Mouse (Mus musculus): ENCODE results near the gene Pim1.
A peak's percentile ranks its signal among the peaks of the same experiment; 100 is the strongest.
"Not testable (repeated sequence)": the region's sequence is repeated elsewhere in the genome, so short reads cannot be mapped to it uniquely, and the experiment has no call there.

The Pim1 gene

DNA sequence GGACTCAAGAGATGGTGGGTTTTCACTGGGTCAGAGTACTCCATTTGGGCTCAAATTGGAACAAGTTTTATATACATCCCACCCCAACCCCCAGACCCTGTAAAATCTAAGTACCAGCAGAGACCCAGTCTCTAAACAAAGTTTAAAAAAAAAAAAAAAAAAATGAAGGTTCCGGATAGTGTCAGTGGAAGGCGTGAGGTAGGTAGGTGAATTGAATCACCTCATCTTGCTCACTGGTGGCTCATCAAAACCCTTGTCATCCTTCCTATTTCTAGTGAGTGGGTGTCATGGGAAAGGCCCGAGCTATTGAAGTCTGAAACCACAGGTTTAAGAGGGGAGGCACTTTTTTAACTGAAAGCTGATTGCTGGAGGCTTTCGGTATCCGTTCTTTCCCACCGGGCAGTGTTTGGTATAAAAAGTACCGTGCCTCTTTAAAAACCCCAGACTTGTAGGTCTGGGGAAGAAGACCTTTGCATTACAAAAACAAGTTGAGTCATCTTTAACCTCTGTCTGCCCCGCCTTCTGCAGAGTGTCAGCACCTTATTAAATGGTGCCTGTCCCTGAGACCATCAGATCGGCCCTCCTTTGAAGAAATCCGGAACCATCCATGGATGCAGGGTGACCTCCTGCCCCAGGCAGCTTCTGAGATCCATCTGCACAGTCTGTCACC, 3.6 kb downstream of the Pim1 start:
- DNase-seq (ENCODE audit: low read depth, low spot score), result peak; percentile 79

DNA sequence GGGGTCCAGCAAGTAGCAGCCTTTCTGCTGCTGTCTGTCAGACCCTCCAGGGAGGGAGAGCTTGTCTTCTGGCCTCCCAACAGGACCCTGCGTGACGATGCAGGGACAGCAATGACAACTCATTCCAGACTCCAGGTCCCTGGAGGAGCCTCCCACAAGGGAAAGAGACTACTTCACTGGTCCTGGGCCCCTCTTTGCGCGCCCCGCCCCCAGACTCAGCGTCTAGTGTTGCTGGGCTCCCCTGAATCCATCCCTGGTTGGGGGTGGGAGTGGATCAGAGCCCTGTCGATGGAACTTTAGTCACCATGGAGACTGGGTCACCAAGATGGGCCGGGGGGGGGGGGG, 4.2 kb downstream of the Pim1 start:
- DNase-seq (ENCODE audit: low read depth, low spot score), result peak; percentile 57

DNA sequence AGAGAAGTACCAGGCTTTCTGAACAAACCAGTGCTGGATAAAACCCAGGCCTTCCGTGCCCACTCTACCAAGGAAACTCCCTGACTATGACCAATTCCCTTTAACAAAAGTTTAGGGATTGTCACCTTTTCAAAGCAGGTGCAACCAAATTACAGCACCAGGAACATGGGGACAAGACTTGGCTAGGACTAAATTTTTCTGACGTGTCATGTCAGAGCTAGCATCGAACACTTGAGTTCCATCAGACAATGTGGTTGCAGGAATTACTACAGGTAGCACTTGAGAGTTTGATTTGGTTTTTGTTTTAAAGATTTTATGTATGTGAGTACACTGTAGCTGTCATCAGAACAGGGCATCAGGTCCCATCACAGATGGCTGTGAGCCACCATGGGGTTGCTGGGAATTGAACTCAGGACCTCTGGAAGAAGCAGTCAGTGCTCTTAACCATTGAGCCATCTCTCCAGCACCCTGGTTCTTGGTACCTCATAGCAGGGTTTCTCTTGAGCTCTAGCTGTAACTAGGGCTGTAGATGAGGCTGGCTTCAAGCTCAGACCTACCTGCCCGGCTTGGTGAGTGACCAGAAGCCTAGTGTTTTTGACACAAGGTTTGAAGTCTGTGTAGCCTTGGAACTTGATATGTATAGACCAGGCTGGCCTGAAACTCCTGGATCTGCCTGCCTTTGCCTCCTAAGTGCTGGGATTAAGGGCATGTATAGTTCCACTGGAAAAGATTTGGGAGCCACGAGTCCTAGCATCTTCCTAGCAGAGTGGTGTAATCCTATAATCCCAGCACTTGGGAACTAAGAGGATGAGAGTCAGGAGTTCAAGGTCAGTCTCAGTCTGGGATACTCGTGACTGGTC, 5.9 kb downstream of the Pim1 start:
- DNase-seq (ENCODE audit: low read depth, low spot score), result no peak

DNA sequence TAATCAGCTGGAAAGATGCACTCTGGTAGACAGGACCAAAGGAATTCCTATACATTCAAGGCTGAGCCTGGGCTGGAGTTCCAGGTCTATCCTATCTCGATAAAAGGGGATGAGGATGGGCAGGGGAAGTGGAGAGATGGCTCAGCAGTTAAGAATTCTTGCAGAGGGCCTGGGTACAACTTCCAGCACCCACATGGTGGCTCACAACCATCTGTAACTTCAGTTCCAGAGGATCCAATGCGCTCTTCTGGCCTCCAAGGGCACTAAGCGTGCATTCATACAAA, 6.5 kb downstream of the Pim1 start:
- no peak for DNase-seq (ENCODE audit: low read depth, low spot score)

DNA sequence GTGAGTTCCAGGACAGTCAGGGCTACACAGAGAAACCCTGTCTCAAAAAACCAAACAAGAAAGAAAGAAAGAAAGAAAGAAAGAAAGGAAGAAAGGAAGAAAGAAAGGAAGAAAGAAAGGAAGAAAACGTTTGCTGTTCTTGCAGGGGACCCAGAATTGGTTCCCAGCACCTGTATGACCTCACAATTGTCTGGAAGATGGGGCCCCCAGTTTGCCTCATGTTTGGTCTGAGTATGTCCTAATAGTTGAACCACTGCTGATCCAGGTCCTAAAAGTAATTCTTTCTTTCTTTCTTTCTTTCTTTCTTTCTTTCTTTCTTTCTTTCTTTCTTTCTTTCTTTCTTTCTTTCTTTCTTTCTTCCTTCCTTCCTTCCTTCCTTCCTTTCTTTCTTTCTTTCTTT, 6.9 kb downstream of the Pim1 start:
- not testable (repeated sequence) for DNase-seq (ENCODE audit: low read depth, low spot score)

DNA sequence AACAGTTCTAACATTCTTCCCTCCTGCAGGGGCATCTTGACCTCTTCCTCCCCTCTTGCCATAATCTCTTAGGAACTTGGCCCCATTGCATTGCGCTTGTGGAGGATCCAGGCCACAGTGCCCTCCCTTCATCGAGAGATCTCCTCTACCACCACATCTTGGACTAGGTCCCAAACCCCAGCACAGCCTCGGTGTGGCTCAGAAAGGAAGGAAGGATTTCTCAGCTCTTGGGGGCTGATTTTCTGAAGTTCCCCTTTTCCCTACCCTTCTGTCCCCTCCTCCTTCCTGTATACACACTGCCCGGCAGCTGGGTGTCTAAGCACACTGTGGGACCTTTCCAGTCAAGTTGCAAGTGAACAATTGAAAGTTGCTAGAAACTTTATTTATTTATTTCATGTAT, 7.5 kb downstream of the Pim1 start:
- DNase-seq (ENCODE audit: low read depth, low spot score), result no peak

DNA sequence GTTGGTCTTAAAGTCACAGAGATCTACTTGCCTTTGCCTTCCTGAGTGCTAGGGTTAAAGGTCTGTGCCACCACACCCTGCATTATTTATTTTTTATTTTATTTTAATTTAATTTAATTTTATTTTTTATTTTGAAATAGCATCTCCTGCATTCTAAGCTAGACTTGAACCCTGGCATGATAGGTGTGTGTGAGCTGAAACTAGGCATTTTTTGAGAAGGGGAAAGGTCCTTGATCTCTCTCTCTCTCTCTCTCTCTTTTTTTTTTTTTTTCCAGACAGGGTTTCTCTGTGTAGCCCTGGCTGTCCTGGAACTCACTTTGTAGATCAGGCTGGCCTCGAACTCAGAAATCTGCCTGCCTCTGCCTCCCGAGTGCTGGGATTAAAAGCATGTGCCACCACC, 8.4 kb downstream of the Pim1 start:
- DNase-seq (ENCODE audit: low read depth, low spot score), result not testable (repeated sequence)

DNA sequence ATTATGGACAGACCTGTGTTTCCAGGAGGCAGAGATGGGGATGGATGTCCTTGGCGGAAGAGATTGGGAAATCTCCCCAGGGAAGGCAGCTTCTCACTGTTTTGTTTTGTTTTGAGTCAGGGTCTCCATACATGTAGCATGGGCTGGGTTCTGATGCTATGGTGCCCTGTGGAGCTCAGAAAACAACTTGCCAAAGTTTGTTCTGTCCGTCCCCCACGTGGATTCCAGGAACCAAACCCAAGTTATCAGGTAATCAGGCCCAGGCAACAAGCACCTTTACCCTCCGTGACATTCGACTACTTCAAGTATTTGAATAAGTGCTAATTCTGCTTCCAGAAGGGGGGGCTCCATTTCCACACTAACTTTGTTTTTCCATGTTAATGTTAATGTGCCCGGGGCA, 9.0 kb downstream of the Pim1 start:
- no peak for DNase-seq (ENCODE audit: low read depth, low spot score)

DNA sequence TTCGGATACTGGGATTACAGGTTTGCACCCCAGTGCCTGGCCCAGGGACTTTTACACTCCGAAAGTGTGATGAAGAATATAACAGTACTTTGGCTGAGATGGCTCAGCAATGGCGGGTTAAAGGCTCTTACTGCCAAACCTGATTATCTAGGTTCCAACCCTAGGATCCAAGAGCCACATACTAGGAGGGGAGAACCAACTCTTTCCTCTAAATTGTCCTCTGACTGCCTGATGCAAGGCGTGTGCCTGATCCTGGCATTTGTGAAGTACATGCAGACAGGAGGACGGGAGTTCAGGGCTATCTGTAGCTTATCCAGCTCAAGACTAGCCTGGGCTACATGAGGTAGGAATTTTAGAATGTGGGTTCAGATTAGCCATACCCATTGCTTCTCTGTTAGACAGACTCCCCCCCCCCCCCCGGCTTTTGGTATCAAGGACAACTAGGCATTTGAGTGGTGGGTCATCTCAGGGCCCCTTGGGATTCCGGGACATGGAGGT, 9.7 kb downstream of the Pim1 start:
- DNase-seq (ENCODE audit: low read depth, low spot score), result no peak

DNA sequence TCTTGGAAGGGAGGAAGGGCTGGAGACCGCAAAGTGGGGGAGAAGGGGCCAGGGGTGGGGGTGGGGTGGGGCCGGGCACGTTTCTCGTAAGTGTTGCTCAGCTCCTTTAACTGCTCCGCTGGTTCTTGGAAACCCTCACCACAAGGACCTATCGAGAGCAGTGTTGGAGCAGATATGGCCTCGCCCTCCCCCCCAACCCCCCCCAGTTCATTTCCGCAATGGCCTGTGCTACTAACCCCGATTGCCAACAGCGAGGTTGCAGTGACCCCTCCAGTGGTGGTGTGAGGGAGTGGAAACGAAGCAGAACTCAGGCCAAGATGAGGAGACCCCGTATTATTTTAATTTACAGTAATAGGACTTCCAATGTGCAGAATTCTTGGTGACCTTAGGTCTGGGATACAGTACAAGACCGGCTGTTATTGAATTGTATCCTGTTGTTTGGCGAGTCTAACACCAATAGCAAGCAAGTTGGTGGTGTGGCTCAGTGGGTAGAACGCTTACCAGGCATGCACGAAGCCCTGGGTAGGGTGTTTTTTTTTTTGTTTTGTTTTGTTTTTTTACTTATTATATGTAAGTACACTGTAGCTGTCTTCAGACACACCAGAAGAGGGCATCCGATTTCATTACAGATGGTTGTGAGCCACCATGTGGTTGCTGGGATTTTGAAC, 10.4 kb downstream of the Pim1 start:
- no peak for DNase-seq (ENCODE audit: low read depth, low spot score)

DNA sequence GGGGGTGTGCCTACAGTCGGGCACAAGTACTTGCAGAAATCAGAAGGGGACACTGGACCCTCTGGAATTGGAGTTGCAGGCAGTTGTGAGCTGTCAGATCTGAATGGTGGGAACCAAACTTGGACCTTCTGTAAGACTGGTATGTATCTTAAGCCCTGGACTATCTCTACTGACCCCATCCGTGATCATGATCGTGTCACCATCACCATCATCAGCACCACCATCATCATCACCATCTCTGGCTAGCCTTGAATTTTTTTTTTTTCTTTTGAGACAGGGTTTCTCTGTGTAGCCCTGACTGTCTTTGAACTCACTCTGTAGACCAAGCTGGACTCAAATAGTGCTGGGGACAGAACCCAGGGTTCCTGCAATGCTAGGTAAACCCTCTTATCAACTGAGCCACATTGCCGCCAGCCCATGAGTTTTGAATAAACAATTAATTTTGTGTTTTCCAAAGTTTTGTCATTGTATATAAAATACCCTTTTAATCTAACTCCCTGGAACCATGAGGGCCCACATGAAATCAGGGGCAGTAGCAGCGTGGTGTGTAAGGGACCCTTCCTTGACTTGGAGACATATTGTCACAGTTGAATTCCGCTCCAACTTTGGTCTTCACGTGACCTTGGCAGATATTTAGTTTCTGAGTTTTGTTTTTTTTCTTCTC, 11.6 kb downstream of the Pim1 start:
- no peak for DNase-seq (ENCODE audit: low read depth, low spot score)

DNA sequence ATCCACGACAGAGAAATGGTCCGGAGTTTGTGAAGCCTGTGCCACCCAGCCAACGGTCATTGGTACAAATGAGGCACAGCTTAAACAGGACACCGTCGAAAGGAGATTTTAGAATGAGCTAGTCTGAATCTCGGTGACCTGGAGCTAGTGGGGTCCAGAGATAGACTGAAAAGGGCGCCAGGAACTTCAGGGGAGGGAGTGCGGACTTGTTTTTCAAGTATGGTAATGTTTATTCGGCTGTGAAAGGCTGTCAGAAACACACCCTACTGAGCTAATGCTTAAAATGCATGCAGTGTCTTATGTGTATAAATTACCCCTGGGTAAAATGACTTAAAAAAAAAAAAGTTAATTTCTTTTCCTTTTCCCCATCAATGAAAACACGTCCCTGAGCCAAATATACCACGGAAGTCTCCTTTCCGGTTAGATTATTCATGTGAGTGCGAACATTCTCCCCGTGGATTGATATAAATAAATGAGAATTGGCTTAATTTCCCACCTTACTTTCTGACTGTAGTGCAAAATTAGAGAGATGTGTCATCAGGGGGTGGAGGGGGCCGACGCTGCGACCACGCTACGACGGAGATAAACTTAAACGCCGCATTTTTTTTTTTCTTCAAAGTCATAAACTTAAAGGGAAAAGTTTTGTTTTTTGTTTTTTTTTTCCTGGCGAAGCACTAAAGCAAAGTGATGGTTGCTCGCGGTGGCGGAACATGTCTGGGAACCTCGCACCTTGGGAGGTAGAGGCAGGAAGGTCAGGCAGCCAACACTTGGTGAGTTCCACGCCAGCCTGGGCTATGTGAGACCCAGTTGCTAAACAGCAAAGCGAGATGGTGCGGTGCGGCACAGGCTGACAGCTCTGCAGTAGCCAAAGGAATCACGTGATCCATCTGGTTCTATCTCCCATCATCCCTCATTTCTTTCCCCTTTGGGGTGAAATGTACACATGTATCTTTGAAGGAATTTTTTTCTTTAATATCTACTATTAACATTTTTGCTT, 12.4 kb downstream of the Pim1 start:
- no peak for DNase-seq (ENCODE audit: low read depth, low spot score)

DNA sequence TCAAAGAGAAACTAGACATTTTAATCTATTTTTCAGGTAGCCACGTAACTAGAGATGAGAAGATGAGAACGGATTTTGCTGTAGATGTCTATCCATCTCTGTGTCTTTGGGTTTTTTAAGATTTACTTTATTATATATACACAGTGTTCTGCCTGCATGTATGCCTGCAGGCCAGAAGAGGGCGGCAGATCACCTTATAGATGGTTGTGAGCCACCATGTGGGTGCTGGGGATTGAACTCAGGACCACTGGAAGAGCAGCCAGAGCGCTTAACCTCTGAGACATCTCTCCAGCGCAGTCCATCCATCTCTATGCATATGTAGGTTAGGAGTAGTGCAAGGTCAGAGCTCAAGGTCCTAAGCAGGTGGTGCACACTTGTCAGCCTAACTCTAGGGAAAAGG, 13.1 kb downstream of the Pim1 start:
- peak; percentile 69 for DNase-seq (ENCODE audit: low read depth, low spot score)

DNA sequence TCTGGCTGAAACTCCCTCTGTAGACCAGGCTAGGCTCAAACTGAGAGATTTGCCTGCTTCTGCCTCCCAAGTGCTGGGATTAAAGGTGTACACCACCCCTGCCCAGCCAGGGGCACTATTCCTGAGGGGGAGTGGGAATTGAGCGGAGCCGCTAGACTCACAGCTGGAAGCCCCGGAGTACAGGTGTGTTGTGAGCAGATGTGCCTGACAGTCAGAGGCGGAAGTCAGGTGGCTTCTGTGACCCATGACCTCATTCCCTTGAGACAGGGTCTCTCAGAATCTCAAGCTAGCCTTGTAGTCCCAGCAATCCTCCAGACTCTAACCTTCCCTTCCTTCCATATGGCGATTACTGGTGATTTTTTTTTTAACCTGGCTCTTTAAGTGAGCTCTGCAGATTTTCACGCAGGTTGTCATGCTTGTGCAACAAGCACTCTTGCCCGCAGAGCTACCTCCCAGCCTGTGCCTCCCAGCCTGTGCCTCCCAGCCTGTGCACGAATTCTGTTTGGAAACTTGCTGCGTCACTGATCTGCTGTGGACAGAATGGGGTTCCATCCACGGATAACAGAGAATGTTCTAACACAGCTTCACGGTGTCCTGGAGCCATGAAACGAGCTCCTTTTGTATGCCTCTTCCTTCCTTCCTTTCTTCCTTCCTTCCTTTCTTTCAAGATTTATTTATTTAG, 18.5 kb downstream of the Pim1 start:
- peak; percentile 56 for DNase-seq (ENCODE audit: low read depth, low spot score)

DNA sequence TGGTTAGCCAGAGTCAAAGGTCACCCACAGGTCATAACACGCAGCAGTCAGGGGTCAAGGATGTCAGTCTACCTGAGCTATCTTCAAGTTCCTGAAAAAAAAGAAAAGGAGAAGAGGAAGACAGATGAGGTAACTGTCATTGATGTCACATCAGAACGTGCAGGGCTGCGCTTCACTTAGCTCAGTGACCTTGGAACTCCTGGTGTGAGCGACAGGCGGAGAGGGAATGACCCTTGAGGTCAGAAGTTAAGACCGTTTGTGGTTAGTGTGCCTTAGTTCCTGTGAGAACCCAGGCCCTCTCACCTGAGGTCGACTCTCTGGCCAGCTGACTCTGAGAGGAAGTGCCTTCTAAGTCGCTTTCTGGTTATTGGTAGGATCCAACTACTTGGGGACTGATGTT, 20.1 kb downstream of the Pim1 start:
- DNase-seq (ENCODE audit: low read depth, low spot score), result no peak

DNA sequence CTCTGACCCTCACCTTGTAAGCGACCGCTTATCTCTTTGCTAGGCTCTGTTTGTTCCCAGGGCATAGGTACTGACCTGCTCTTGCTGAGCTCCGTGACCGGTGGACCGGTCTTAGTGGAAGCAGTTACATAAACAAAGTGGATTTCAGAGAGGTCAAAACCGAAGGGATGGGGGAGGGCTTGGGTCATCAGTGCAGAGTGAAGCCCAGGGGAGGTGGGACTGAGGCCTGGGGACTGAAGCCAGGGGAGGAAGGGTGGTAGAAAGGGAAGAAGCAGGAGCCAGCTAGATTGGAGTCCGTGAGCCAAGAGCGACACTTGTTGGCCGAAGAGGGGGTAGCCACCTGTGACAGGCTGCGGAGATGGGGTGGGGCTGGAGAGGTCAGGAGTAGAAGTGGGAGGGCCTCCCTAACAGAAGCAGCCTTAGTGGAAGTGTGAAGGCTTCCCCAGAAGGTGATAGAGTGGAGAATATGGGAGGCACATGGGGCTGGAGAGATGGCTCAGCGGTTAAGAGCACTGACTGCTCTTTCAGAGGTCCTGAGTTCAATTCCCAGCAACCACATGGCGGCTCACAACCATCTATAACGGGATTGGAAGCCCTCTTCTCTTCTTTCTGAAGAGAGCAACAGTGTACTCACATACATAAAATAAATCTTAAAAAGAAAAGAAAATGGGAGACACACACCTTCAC, 22.6 kb downstream of the Pim1 start:
- peak; percentile 83 for DNase-seq (ENCODE audit: low read depth, low spot score)

DNA sequence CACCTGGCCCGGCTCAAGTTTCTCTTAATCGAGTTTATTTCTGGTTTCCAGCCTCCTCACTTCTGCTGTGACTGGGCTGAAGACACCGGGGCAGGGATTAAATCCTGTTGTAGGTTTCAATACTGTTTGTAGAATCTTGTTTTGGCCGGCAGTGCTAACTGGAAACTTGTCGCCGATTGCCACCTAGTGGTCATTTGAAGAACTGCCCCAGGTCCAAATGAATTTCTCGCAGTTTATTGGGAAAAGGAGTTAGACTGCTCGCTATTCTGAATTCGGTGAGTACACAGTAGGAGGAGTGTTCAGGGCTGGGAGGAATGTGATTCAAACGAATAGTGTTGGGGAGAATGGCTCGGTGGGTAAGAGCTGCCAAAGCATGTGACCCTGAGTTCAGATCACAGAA, 23.9 kb downstream of the Pim1 start:
- peak; percentile 84 for DNase-seq (ENCODE audit: low read depth, low spot score)

DNA sequence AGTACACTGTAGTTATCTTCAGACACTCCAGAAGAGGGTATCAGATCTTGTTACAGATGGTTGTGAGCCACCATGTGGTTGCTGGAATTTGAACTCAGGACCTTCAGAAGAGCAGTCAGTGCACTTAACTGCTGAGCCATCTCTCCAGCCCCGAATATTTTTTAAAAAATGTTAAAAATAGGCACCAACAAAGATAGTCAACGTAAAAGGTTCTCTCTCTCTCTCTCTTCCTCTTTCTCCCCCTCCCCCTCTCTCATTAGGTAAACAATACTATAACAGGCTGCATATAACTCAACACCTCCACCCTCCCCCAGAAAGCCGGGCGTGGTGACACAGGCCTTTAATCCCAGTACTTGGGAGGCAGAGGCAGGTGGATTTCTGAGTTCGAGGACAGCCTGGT, 28.1 kb downstream of the Pim1 start:
- not testable (repeated sequence) for DNase-seq (ENCODE audit: low read depth, low spot score)

DNA sequence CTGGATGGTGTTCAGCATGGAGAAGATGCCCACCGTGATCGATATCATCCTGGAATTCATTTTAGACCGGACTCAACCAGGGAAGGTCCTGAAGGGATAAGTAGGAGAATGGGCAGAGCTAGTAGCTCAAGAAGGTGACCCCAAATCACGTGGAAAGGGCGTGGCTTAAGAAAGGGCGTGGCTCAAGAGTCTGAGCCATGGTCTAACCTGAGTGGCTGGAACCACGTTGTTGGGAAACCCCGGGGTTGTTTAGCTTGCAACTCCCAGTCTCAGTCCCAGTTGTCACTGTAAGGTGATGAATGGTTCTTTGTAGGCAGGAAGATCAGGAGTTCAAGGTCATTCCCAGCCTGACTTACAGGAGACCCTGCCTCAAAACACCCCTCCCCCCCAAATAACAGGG, 29.2 kb downstream of the Pim1 start:
- peak; percentile 90 for DNase-seq (ENCODE audit: low read depth, low spot score)

DNA sequence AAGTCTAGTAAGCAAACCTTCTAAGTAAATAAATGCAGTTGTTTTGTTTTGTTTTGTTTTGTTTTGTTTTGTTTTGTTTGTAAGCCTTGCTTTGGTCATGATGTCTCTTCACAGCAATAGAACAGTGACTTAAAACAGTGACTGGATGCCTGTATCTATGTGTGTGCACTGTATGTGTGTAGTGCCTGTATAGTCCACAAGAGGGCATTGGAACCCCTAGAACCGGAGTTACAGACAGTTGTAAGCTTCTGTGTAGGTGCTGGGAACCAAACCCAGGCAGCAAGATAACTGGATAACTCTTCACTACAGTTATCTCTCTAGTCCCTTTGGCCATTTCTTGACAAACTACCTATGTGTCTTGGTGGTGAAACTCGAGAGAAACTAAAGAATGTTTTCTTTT, 35.1 kb downstream of the Pim1 start:
- DNase-seq (ENCODE audit: low read depth, low spot score), result peak; percentile 67

Measured in R1 (cell line).